Mouse (Mus musculus): Measurements from ENCODE around the gene Gm29797.

The Gm29797 gene

GRCm38 (mm10) chr2:181695776-181696175 lies 38.9 kb downstream of the Gm29797 start:
- DNase-seq (ENCODE audit: low read depth, low spot score) = no peak

DNA sequence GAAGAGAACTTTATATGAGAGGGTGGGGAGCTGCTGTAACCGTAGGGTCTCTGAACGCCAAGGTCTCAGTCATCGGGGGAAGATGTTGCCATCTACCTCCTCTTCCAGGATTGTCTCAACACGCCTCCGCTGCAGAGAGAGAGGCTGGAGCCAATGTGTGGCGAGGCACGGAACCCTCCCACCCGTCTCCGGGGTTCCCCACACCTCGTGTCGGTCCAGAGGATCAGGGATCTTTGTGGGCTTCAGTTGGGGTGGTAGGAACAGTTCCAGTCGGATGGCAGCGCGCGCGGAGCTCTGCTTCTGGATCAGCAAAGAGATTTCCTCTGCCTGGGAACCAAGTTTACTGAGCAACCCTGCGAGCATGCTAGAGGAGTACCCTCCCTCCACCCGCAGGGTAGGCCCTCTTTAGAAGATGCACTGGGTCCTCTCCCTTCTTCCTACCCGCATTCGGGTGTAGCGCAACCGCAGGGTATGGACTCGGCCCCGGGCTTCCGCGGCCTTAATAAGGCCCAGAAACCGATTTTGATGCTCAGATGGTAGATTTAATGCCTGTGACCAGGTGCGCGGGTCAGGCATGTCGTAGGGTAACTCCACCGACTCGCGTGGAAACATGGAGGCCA lies 40.1 kb downstream of the Gm29797 start:
- DNase-seq (ENCODE audit: low read depth, low spot score) = no peak

DNA sequence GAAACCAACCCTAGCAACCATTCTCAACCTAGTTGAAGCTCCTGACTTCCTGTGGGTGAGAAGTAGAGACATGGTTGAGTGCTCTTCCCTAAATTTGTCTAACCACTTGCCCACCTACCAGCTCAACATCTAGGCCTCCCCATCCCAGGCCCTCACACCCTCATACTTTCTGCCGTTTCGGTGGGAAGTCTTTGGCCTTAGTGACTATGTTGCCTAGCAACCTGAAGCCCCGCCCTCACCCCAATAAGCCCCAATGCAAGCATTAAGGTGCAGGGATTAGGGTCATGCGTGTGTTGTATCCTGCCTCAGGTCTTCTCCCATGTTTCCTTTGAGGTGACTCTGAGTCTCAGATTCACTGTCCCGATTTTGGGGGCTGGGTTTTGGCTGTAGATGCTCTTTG lies 41.4 kb downstream of the Gm29797 start, which contains the start of gene Lkaaear1:
TSS of gene Lkaaear1 (minus strand) at position 202 of the 400 bp plus-strand sequence.
- no peak for DNase-seq (ENCODE audit: low read depth, low spot score)

GRCm38 (mm10) chr2:181706668-181707067 lies 49.8 kb downstream of the Gm29797 start:
- DNase-seq (ENCODE audit: low read depth, low spot score) = no peak

Data from forelimb bud, embryonic 11.5 days (tissue).